Mouse (Mus musculus): Measurements from ENCODE around the gene Katnal1.

DNA sequence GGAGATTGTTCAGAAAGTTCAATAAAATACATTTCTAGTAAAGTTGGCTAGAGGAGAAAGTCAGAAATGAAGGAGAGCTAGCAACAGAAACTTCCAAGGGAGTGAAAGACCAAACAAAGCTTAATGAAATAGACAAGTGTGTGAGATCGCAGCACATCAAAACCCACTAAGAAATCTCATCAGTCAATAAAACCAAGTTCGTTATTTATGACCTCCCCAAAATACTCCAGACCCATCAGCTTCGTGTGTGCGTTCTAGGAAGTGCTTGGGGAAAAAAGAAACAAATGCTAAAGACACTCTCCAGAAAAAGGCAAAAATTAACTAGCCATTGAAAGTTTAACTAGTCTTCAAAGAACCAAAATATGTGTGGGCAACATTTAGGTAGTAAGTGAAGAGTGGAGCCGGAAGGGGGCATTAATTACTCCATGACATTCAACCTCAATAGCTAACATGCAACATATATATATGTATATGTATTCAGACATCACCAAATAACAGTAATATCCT is 1.4 kb downstream of the Katnal1 start:
- TF ChIP-seq CTCF (IDR thresholded peaks at IDR 0.05; ENCODE audit: borderline replicate concordance, control insufficient read depth, extremely low read depth, insufficient read depth, low read length, poor library complexity), result no peak
- TF ChIP-seq POLR2A (IDR thresholded peaks at IDR 0.05; ENCODE audit: control insufficient read depth, extremely low read depth, insufficient read depth, low read length, poor library complexity), result no peak
